Mouse (Mus musculus): ENCODE data around the gene Lrriq3. TPM values are rescaled to one million over a fixed set of nuclear protein-coding genes. Genes with fewer than 3 reads are reported as not detected.
A peak's percentile ranks its signal among the peaks of the same experiment; 100 is the strongest.

The Lrriq3 gene
- polyA plus RNA-seq, 1 experiment from 2014 or later, result 0.94 TPM

DNA sequence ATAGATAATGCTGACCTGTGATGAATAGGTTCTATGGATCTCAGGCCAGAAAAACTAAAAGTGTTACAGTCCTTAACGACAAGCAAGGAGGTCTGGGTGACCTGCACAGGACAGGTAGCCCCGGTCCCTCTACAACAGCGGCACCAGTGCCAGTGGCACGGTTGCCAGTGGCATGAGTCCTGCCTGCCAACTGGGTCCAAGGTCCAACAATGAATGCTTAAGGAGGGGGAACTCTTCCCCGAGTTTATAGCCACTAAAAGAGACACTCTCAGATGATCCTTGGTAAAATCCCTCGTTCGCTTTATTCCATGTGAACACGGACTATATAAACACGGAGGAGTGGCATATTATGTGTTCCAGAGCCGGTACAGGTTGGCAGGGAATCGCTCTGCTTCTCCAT lies 47.8 kb downstream of the Lrriq3 start:
- TF ChIP-seq CTCF (IDR thresholded peaks at IDR 0.05; ENCODE audit: low read depth) (no peak), EP300 (IDR thresholded peaks at IDR 0.05; ENCODE audit: low read depth) (no peak)
- DNase-seq, result no peak
- no peaks in the 10 kb centered on the region for H3K9me3 ChIP-seq (ENCODE audit: low read length)
- no peak overlapping the region for H3K4me3 ChIP-seq (ENCODE audit: low read depth, low read length)
- no peak overlapping the region for H3K9ac ChIP-seq (replicated peaks)
- H3K27me3 ChIP-seq (ENCODE audit: insufficient read depth, low read length), result no peaks in the 10 kb centered on the region
- H3K4me2 ChIP-seq (ENCODE audit: low read depth, low read length), result no peak overlapping the region
- H3K4me1 ChIP-seq (ENCODE audit: insufficient read depth), result no peaks in the 10 kb centered on the region
- 84% methylated on average over 11 of the region's 11 CpGs for WGBS (ENCODE audit: insufficient replicate concordance)
- no peak for ATAC-seq
- H3K27ac ChIP-seq (ENCODE audit: low read depth), result no peak overlapping the region
- H3K36me3 ChIP-seq (replicated peaks; ENCODE audit: insufficient read depth, low read length), result no peaks in the 10 kb centered on the region

DNA sequence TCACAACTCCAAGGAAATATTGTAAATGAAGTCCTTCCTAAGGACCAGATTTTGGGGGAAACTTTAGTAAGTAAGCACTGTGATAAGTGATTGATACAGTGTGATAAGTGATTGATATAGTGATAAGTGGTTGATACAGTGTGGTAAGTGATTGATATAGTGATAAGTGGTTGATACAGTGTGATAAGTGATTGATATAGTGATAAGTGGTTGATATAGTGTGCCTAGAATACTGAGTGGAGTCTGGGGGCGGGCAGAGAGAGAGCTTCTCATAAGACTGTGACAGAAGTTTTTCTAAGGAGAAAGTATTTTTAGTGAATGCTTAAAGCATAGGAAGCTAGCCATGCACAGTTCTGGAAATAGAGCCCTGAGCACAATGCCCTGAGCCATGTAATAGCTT lies 51.1 kb downstream of the Lrriq3 start:
- Histone ChIP-seq H3K9me3 (ENCODE audit: low read length) (no peaks in the 10 kb centered on the region), H3K4me3 (ENCODE audit: low read depth, low read length) (no peak overlapping the region), H3K4me1 (ENCODE audit: insufficient read depth) (no peaks in the 10 kb centered on the region), H3K36me3 (replicated peaks; ENCODE audit: insufficient read depth, low read length) (no peaks in the 10 kb centered on the region), H3K9ac (replicated peaks) (no peak overlapping the region), H3K27me3 (ENCODE audit: insufficient read depth, low read length) (no peaks in the 10 kb centered on the region), H3K4me2 (ENCODE audit: low read depth, low read length) (no peak overlapping the region), H3K27ac (ENCODE audit: low read depth) (no peak overlapping the region)
- no peak for DNase-seq
- ATAC-seq, result no peak
- WGBS (ENCODE audit: insufficient replicate concordance), result 71% methylated on average over 1 of the region's 1 CpGs
- TF ChIP-seq CTCF (IDR thresholded peaks at IDR 0.05; ENCODE audit: low read depth) (no peak), EP300 (IDR thresholded peaks at IDR 0.05; ENCODE audit: low read depth) (no peak)

DNA sequence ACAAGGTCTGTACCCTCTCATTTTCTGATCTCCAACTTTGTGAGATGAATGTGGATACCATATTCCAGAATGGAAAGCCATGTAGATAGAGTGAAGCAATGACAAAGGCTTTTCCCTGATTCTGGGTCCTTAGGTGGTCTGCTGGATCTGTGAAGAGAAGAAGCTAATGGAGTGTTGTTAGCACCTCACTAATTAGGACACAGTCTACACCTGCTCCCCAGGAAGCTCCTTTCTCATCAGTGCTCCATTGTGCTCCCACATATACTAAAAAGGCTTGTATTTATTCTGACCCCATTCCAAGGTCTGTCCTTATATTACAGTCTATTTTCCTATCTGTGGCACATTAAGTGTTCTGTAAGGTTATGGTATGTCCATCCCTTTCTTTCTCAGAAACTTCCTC lies 68.6 kb downstream of the Lrriq3 start:
- no peaks in the 10 kb centered on the region for H3K27me3 ChIP-seq (ENCODE audit: insufficient read depth, low read length)
- TF ChIP-seq EP300 (IDR thresholded peaks at IDR 0.05; ENCODE audit: low read depth) (no peak), CTCF (IDR thresholded peaks at IDR 0.05; ENCODE audit: low read depth) (no peak)
- H3K4me3 ChIP-seq (ENCODE audit: low read depth, low read length), result no peak overlapping the region
- H3K36me3 ChIP-seq (replicated peaks; ENCODE audit: insufficient read depth, low read length), result no peaks in the 10 kb centered on the region
- no peak for DNase-seq
- H3K27ac ChIP-seq (ENCODE audit: low read depth), result no peak overlapping the region
- H3K4me2 ChIP-seq (ENCODE audit: low read depth, low read length), result no peak overlapping the region
- H3K9me3 ChIP-seq (ENCODE audit: low read length), result peaks cover 3% of the 10 kb centered on the region
- H3K9ac ChIP-seq (replicated peaks), result no peak overlapping the region
- ATAC-seq, result no peak
- H3K4me1 ChIP-seq (ENCODE audit: insufficient read depth), result no peaks in the 10 kb centered on the region

DNA sequence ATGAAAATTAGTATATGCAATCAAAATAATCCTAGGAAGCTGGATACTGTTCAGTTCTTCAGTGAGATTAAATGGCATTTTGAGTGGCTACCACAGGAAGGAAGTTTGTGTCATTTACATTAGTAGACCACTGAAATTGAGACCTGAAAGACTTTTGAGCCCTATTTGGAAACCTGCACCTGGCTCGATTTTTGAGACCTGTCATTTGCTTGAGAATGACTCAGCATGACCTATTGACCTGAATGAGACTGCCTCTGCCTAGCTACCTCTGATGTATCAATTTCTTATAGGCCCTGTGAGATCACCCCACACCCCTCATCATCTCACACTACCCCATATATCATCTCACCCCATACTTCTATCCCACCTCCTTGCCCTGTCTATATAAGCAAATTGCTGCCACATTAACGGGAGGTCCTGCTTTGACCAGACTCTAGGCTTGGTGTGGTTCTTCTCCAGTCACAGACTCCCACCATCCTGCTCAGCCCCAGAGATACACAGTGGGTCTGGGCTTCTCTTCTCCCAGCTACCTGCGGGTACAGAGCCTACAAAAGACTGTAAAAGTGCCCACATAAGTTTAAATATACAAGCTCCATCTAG lies 87.2 kb downstream of the Lrriq3 start:
- Histone ChIP-seq H3K4me1 (ENCODE audit: insufficient read depth) (no peaks in the 10 kb centered on the region), H3K9me3 (ENCODE audit: low read length) (no peaks in the 10 kb centered on the region), H3K36me3 (replicated peaks; ENCODE audit: insufficient read depth, low read length) (no peaks in the 10 kb centered on the region), H3K4me3 (ENCODE audit: low read depth, low read length) (no peak overlapping the region), H3K9ac (replicated peaks) (no peak overlapping the region), H3K27me3 (ENCODE audit: insufficient read depth, low read length) (no peaks in the 10 kb centered on the region), H3K4me2 (ENCODE audit: low read depth, low read length) (no peak overlapping the region), H3K27ac (ENCODE audit: low read depth) (no peak overlapping the region)
- TF ChIP-seq CTCF (IDR thresholded peaks at IDR 0.05; ENCODE audit: low read depth), result no peak
- no peak for TF ChIP-seq EP300 (IDR thresholded peaks at IDR 0.05; ENCODE audit: low read depth)
- DNase-seq (no peak), ATAC-seq (no peak)
- WGBS (ENCODE audit: insufficient replicate concordance), result 56% methylated on average over 3 of the region's 3 CpGs

DNA sequence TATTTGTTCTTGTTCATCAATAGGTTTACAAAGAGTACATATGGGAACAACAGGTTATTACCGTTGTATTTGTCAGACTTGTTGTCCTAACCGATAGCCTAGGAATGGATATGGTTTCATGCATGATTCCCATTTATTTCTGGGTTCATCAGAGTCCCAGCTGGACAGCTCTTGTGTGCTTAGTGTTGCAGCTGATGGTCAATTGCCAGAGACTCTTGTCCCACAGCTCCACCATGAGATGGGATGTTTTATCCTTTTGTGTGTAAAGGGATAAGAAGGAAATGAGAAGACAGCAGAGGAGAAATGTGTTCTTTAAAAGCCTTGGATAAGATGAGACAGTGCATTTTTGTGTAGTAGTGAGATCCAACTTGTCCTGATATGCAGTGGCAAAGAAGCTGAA lies 93.2 kb downstream of the Lrriq3 start:
- Histone ChIP-seq H3K27me3 (ENCODE audit: insufficient read depth, low read length) (no peaks in the 10 kb centered on the region), H3K9ac (replicated peaks) (no peak overlapping the region), H3K4me2 (ENCODE audit: low read depth, low read length) (no peak overlapping the region), H3K4me3 (ENCODE audit: low read depth, low read length) (no peak overlapping the region), H3K4me1 (ENCODE audit: insufficient read depth) (no peaks in the 10 kb centered on the region), H3K36me3 (replicated peaks; ENCODE audit: insufficient read depth, low read length) (no peaks in the 10 kb centered on the region), H3K27ac (ENCODE audit: low read depth) (no peak overlapping the region), H3K9me3 (ENCODE audit: low read length) (no peaks in the 10 kb centered on the region)
- 72% methylated on average over 2 of the region's 2 CpGs for WGBS (ENCODE audit: insufficient replicate concordance)
- TF ChIP-seq EP300 (IDR thresholded peaks at IDR 0.05; ENCODE audit: low read depth), result no peak
- TF ChIP-seq CTCF (IDR thresholded peaks at IDR 0.05; ENCODE audit: low read depth), result no peak
- ATAC-seq, result no peak
- DNase-seq, result no peak

DNA sequence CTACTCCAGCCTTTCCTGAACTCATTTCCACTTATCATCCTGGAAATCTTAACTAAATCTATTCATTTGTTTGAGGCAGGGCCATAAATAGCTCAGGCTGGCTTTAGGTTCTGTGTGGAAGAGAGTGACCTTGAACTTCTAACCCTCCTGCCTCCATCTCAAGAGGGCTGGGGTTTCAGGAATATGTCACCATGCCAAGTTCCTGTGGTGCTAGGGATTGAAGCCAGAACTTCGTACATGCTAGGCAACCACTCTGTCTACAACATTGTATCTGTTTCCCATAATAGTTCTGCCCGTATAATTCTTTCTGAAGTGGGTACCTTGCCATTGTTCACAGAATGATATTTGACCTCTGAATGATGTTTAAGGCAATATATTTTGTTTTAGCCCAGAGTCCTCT lies 95.6 kb downstream of the Lrriq3 start:
- H3K4me3 ChIP-seq (ENCODE audit: low read depth, low read length), result no peak overlapping the region
- 60% methylated on average over 2 of the region's 2 CpGs for WGBS (ENCODE audit: insufficient replicate concordance)
- H3K27me3 ChIP-seq (ENCODE audit: insufficient read depth, low read length), result no peaks in the 10 kb centered on the region
- no peaks in the 10 kb centered on the region for H3K4me1 ChIP-seq (ENCODE audit: insufficient read depth)
- TF ChIP-seq EP300 (IDR thresholded peaks at IDR 0.05; ENCODE audit: low read depth), result no peak
- no peak for TF ChIP-seq CTCF (IDR thresholded peaks at IDR 0.05; ENCODE audit: low read depth)
- no peak overlapping the region for H3K4me2 ChIP-seq (ENCODE audit: low read depth, low read length)
- no peaks in the 10 kb centered on the region for H3K9me3 ChIP-seq (ENCODE audit: low read length)
- no peak overlapping the region for H3K27ac ChIP-seq (ENCODE audit: low read depth)
- ATAC-seq (no peak), DNase-seq (no peak)
- no peaks in the 10 kb centered on the region for H3K36me3 ChIP-seq (replicated peaks; ENCODE audit: insufficient read depth, low read length)
- H3K9ac ChIP-seq (replicated peaks), result no peak overlapping the region

DNA sequence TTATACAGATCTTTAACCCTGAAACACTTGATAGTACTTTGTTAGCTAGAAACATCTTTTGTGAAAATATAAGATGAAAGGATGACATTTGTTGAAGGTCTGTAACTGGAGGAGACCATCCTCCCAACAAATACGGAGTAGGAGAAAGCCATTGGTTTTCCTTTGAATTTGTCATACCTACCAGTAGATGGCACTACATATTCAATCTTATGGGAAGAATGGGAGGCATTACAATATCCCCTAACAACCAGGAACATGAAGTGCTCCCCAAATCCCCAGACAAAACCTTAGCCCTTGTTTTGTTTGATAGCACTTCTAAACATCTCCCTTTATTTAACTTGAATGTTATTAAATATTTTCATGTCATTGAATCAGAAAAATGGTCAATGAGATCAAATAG lies 141.7 kb downstream of the Lrriq3 start:
- no peak overlapping the region for H3K4me2 ChIP-seq (ENCODE audit: low read depth, low read length)
- TF ChIP-seq EP300 (IDR thresholded peaks at IDR 0.05; ENCODE audit: low read depth) (no peak), CTCF (IDR thresholded peaks at IDR 0.05; ENCODE audit: low read depth) (peak; percentile 45)
- DNase-seq, result no peak
- no peak for ATAC-seq
- H3K36me3 ChIP-seq (replicated peaks; ENCODE audit: insufficient read depth, low read length), result no peaks in the 10 kb centered on the region
- H3K9me3 ChIP-seq (ENCODE audit: low read length), result no peaks in the 10 kb centered on the region
- 11% methylated on average over 1 of the region's 1 CpGs for WGBS (ENCODE audit: insufficient replicate concordance)
- no peaks in the 10 kb centered on the region for H3K4me1 ChIP-seq (ENCODE audit: insufficient read depth)
- no peak overlapping the region for H3K27ac ChIP-seq (ENCODE audit: low read depth)
- no peak overlapping the region for H3K4me3 ChIP-seq (ENCODE audit: low read depth, low read length)
- H3K9ac ChIP-seq (replicated peaks), result no peak overlapping the region
- no peaks in the 10 kb centered on the region for H3K27me3 ChIP-seq (ENCODE audit: insufficient read depth, low read length)
